Mouse (Mus musculus) testis, adult 2 months (tissue): ENCODE results near the gene Tmem132b.

Experiments
- CTCF ChIP-seq: fragments of 200-500 bp; IDR thresholded peaks from 2 replicates; pipeline ENCODE4 v1.5.1; 2012; ENCODE audit warnings: low read depth, mild to moderate bottlenecking, inconsistent platforms, low read length, moderate library complexity; ENCODE audit not compliant: control insufficient read depth, insufficient read depth, insufficient replicate concordance
- POLR2A ChIP-seq: fragments of 200-500 bp; IDR thresholded peaks from 2 replicates; pipeline ENCODE4 v1.6.1; 2012; ENCODE audit warnings: low read depth, mild to moderate bottlenecking, inconsistent platforms, low read length, moderate library complexity; ENCODE audit not compliant: control insufficient read depth

DNA sequence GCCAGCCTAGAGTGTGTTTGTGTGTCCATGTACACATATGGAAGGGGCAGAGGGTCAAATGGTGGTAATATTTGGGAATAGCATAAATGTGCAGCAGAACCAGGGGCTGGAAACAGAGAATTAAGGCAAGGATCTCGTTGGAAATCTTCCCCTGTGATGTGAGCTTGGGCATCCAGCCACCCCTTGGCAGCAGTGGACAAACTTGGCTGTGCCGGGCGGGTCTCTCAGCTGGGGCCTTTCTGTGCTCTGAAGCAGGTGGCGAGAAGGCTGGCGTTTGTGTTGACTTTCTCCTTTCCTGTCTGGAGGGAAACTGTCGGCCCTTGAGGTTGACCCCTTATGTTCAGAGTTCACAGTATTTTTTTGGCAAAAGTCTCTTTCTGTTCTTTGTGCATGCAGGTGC lies 235.4 kb downstream of the Tmem132b start:
- TF ChIP-seq POLR2A = no peak
- no peak for TF ChIP-seq CTCF
